Mouse (Mus musculus): Measurements from ENCODE around the gene Gm5129. TPM values are rescaled to one million over a fixed set of nuclear protein-coding genes. Genes with fewer than 3 reads are reported as not detected.

Gene Gm5129
- total RNA-seq, 1 experiment, result not detected

DNA sequence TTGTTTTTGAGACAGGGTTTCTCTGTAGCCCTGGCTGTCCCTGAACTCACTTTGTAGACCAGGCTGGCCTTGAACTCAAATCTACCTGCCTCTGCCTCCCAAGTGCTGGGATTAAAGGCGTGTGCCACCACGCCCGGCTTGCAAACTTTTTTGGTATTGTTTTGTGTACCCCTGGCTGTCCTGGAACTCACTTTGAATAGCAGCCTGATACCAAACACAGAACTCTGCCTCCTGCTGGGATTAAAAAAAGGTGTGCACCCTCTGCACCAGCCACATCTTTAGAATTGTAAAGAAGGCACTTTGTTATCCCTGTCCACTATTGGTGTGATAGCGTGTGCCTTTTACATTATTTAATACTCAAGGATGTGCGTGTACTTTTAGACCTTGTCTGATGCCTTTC is 1.7 kb upstream of the Gm5129 start:
- Histone ChIP-seq H3K9me3 (ENCODE audit: control insufficient read depth, insufficient read depth, low read depth, low read length) (no peaks in the 10 kb centered on the region), H3K9ac (ENCODE audit: insufficient read depth, low read depth, low read length, poor library complexity, severe bottlenecking) (peak overlapping the region; percentile 62; the same call in 1 of the 2 replicates), H3K4me1 (ENCODE audit: control insufficient read depth in 2 of 2, insufficient read depth in 2 of 2, low read length in 2 of 2, poor library complexity in 1 of 2) (peaks cover 6 to 9% of the 10 kb centered on the region in 2 experiments; a peak in 3 of 4 replicates), H3K36me3 (ENCODE audit: control insufficient read depth, insufficient read depth, low read length, poor library complexity, severe bottlenecking) (peaks cover 4% of the 10 kb centered on the region), H3K27ac (ENCODE audit: insufficient read depth, low read depth, low read length, poor library complexity, severe bottlenecking) (peak overlapping the region; percentile 86; the same call in 1 of the 2 replicates), H3K4me3 (ENCODE audit: insufficient read depth in 1 of 2, low read depth in 1 of 2, low read length in 2 of 2, poor library complexity in 1 of 2, severe bottlenecking in 1 of 2) (peak overlapping the region; percentile 86 to 93)
- DNase-seq (ENCODE audit: low read depth, low spot score), result peak; percentile 59
- in situ Hi-C loops (cut with MboI; ENCODE audit: low sequenced_read_pairs in 2 of 2, unreplicated experiment in 2 of 2), result no loop called here
- TF ChIP-seq HCFC1 (IDR thresholded peaks at IDR 0.05; ENCODE audit: borderline replicate concordance, insufficient read depth, low read length) (no peak), ZNF384 (IDR thresholded peaks at IDR 0.05; ENCODE audit: low read depth, low read length) (no peak), CHD2 (IDR thresholded peaks at IDR 0.05; ENCODE audit: low read depth, low read length) (no peak), MAFK (IDR thresholded peaks at IDR 0.05; ENCODE audit: insufficient read depth, low read depth, low read length) (no peak), ZC3H11A (IDR thresholded peaks at IDR 0.05; ENCODE audit: borderline replicate concordance, low read depth, low read length) (no peak)

GRCm38 (mm10) chr5:29736942-29737341 is 1.2 kb upstream of the Gm5129 start:
- peaks cover 6 to 9% of the 10 kb centered on the region in 2 experiments; a peak in 3 of 4 replicates for H3K4me1 ChIP-seq (ENCODE audit: control insufficient read depth in 2 of 2, insufficient read depth in 2 of 2, low read length in 2 of 2, poor library complexity in 1 of 2)
- no peak for TF ChIP-seq ZC3H11A (IDR thresholded peaks at IDR 0.05; ENCODE audit: borderline replicate concordance, low read depth, low read length)
- TF ChIP-seq HCFC1 (IDR thresholded peaks at IDR 0.05; ENCODE audit: borderline replicate concordance, insufficient read depth, low read length), result no peak
- no peak for TF ChIP-seq ZNF384 (IDR thresholded peaks at IDR 0.05; ENCODE audit: low read depth, low read length)
- TF ChIP-seq MAFK (IDR thresholded peaks at IDR 0.05; ENCODE audit: insufficient read depth, low read depth, low read length), result no peak
- TF ChIP-seq CHD2 (IDR thresholded peaks at IDR 0.05; ENCODE audit: low read depth, low read length), result no peak
- DNase-seq (ENCODE audit: low read depth, low spot score), result no peak
- H3K9me3 ChIP-seq (ENCODE audit: control insufficient read depth, insufficient read depth, low read depth, low read length), result no peaks in the 10 kb centered on the region
- peak overlapping the region; percentile 86; the same call in 1 of the 2 replicates for H3K27ac ChIP-seq (ENCODE audit: insufficient read depth, low read depth, low read length, poor library complexity, severe bottlenecking)
- H3K9ac ChIP-seq (ENCODE audit: insufficient read depth, low read depth, low read length, poor library complexity, severe bottlenecking), result peak overlapping the region; percentile 62
- in situ Hi-C loops (cut with MboI; ENCODE audit: low sequenced_read_pairs in 2 of 2, unreplicated experiment in 2 of 2), result no loop called here
- peaks cover 4% of the 10 kb centered on the region; the same call in 1 of the 2 replicates for H3K36me3 ChIP-seq (ENCODE audit: control insufficient read depth, insufficient read depth, low read length, poor library complexity, severe bottlenecking)
- H3K4me3 ChIP-seq (ENCODE audit: insufficient read depth in 1 of 2, low read depth in 1 of 2, low read length in 2 of 2, poor library complexity in 1 of 2, severe bottlenecking in 1 of 2), result peak overlapping the region; percentile 86 to 93

DNA sequence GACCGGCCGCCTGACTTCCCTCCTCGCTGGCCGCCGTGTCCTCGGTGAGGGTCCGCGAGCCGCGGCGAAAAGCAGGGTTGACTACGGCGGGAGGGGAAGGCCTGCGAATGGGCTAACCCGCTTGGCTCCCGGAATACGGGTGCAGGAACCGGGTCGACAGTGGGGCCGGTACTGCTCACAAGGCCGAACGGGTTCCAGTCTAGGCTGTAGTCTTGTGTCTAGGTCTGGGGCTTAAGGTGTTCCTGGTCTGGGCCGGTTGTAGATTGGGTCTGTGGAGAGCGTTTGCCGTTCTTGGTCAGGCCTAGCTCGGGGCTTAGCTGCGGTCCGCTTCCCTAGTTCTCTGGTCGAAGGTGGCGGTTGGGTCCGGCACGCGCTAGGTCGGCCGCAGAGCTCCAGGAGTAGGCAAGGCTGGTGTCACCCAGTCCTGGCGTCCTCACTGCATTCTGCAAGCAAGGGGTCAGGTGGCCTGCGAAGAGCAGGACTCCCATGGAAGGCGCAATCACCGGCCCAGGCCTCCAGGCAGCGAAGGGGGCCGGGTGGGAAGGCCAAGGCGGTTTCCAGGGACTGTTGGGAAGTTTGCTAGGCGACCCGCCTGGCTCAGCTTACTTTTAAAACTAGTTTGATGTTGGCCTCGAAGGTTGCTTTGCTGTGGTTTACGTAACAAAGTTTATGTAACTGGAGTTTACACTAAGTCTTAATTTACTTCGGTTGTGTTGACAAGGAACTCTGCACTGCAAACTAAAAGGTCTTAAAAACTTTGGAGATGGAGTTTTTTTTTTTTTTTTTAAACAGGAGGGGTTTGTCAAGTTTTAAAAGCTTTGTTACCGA is 551 bp upstream of the Gm5129 start:
- Histone ChIP-seq H3K27ac (ENCODE audit: insufficient read depth, low read depth, low read length, poor library complexity, severe bottlenecking) (peak overlapping the region; percentile 86), H3K4me3 (ENCODE audit: insufficient read depth in 1 of 2, low read depth in 1 of 2, low read length in 2 of 2, poor library complexity in 1 of 2, severe bottlenecking in 1 of 2) (peak overlapping the region; percentile 86 to 93), H3K9me3 (ENCODE audit: control insufficient read depth, insufficient read depth, low read depth, low read length) (no peaks in the 10 kb centered on the region), H3K9ac (ENCODE audit: insufficient read depth, low read depth, low read length, poor library complexity, severe bottlenecking) (peak overlapping the region; percentile 85), H3K36me3 (ENCODE audit: control insufficient read depth, insufficient read depth, low read length, poor library complexity, severe bottlenecking) (peaks cover 2% of the 10 kb centered on the region; the same call in 1 of the 2 replicates), H3K4me1 (ENCODE audit: control insufficient read depth in 2 of 2, insufficient read depth in 2 of 2, low read length in 2 of 2, poor library complexity in 1 of 2) (peaks cover 6% of the 10 kb centered on the region in 2 experiments; a peak in 3 of 4 replicates)
- in situ Hi-C loops (cut with MboI; ENCODE audit: low sequenced_read_pairs in 2 of 2, unreplicated experiment in 2 of 2), result no loop called here
- TF ChIP-seq HCFC1 (IDR thresholded peaks at IDR 0.05; ENCODE audit: borderline replicate concordance, insufficient read depth, low read length) (no peak), MAFK (IDR thresholded peaks at IDR 0.05; ENCODE audit: insufficient read depth, low read depth, low read length) (no peak), ZC3H11A (IDR thresholded peaks at IDR 0.05; ENCODE audit: borderline replicate concordance, low read depth, low read length) (no peak), CHD2 (IDR thresholded peaks at IDR 0.05; ENCODE audit: low read depth, low read length) (no peak), ZNF384 (IDR thresholded peaks at IDR 0.05; ENCODE audit: low read depth, low read length) (no peak)
- no peak for DNase-seq (ENCODE audit: low read depth, low spot score)

DNA sequence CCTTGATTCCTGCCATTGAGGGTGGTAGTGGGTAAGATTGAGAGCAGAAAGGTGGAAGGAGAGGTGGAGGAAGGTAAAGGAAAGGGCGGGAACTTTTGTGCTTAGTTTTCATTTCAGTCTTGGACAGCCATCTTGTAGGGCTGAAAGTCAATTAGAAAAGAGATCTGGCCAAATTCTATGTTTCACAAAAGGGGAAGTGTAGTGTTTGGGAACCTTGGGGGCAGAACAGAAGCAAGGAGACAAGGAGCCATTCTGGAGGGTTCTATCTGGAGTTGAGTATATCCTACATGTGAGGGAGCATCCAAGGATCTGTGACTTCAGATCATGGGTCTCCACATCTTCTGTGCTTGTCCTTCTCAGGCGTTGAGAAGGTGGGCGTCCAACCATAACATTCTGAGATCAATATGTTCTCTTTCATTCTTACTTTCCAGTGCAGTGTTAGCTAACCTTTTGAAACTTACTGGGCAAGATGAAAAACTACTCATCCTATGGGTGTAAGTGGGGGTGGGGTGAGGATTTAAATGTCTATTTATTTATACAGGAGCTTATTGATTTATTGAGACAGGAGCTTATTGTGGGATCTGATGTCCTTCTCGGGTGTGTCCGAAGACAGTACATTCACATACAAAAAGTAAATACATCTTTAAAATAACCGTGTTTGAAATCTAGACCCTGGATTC is 765 bp downstream of the Gm5129 start:
- Histone ChIP-seq H3K27ac (ENCODE audit: insufficient read depth, low read depth, low read length, poor library complexity, severe bottlenecking) (peak overlapping the region; percentile 97), H3K36me3 (ENCODE audit: control insufficient read depth, insufficient read depth, low read length, poor library complexity, severe bottlenecking) (no peaks in the 10 kb centered on the region; the same call in 1 of the 2 replicates), H3K9me3 (ENCODE audit: control insufficient read depth, insufficient read depth, low read depth, low read length) (no peaks in the 10 kb centered on the region), H3K4me1 (ENCODE audit: control insufficient read depth in 2 of 2, insufficient read depth in 2 of 2, low read length in 2 of 2, poor library complexity in 1 of 2) (peaks cover 4 to 6% of the 10 kb centered on the region in 2 experiments; a peak in 2 of 4 replicates), H3K4me3 (ENCODE audit: insufficient read depth in 1 of 2, low read depth in 1 of 2, low read length in 2 of 2, poor library complexity in 1 of 2, severe bottlenecking in 1 of 2) (peak overlapping the region; percentile 86 to 93), H3K9ac (ENCODE audit: insufficient read depth, low read depth, low read length, poor library complexity, severe bottlenecking) (peak overlapping the region; percentile 85)
- in situ Hi-C loops (cut with MboI; ENCODE audit: low sequenced_read_pairs in 2 of 2, unreplicated experiment in 2 of 2), result no loop called here
- TF ChIP-seq CHD2 (IDR thresholded peaks at IDR 0.05; ENCODE audit: low read depth, low read length) (no peak), MAFK (IDR thresholded peaks at IDR 0.05; ENCODE audit: insufficient read depth, low read depth, low read length) (no peak), HCFC1 (IDR thresholded peaks at IDR 0.05; ENCODE audit: borderline replicate concordance, insufficient read depth, low read length) (no peak), ZC3H11A (IDR thresholded peaks at IDR 0.05; ENCODE audit: borderline replicate concordance, low read depth, low read length) (no peak), ZNF384 (IDR thresholded peaks at IDR 0.05; ENCODE audit: low read depth, low read length) (no peak)
- no peak for DNase-seq (ENCODE audit: low read depth, low spot score)

All from ES-E14 (cell line).